Mouse (Mus musculus): ENCODE measurements around the gene Prkra.

The Prkra gene

DNA sequence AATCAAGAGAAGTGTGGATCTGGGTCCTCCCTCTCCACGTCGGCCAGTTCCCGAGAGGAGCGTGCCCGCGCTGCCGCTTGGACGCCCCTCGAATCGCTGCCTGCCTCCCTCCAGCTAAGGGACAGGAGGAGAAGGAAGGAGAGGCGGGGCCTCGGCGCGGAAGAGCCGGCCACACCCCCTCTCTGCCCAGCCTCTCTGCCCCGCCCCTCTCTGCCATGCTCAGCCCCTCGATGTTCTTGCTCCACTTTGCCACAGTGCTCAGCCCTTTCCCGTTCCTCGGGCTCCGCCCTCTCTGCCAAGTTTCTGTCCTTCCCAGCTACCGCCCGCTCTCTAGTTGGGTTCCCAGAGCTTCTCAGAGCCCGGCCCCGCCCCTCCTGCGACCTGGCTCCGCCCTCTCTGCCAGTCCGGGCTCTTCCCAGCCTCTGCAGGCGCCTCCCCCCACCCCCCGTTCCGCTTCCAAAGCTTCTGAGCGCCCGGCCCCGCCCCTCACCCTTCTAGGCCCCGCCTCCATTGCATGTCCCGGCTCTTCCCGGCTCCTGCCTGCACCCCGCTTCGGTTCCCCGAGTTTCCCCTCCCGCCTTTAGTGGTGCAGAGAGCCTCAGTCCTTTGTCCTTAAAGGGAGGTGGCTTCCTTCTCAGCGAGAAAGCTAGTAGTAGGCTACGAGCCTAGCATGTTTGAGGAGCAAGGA lies at the start of gene Prkra, which contains the start of gene Pjvk:
TSS of gene Prkra (minus strand) at position 133 of the 688 bp plus-strand sequence.
TSS of gene Pjvk (plus strand) at position 594 of the 688 bp plus-strand sequence.
- peak; percentile 98 to 100 for DNase-seq

DNA sequence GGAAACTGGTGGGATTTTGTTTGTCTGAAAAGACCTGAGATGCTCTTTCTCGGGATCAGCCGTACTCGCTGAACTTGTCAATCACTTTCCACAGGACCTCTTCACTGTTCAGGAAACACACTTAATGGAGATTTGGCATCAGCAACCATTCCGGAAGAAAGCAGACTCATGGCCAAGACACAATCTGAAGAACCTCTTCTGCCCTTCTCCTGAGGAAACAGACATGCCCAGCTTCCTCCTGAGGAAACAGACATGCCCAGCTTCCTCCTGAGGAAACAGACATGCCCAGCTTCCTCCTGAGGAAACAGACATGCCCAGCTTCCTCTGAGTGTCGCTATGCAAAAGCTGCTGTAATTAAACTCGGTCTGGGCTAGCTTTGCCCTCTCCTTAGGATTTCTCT lies 47.5 kb upstream of the Prkra start:
- DNase-seq, result peak in 1 of 2 experiments; percentile 38

DNA sequence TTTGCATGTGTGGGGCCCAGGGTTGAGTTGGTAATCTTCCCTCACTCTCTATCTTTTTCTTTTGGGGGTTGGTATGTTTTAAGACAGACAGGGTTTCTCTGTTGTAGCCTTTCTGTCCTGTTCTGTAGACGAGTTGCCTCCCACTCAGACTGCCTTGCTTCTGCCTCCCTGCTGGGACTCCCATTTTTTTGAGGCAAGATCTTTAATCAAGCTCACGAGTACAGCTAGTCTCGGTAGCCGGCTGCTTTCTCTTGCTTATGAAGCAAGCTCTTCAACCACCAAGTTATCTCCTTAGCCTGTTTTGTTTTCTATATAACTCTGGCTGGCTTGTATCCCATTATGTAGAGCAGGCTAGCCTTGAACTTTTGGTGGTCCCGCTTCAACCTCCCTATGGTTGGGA lies 46.0 kb upstream of the Prkra start:
- no peak for DNase-seq

DNA sequence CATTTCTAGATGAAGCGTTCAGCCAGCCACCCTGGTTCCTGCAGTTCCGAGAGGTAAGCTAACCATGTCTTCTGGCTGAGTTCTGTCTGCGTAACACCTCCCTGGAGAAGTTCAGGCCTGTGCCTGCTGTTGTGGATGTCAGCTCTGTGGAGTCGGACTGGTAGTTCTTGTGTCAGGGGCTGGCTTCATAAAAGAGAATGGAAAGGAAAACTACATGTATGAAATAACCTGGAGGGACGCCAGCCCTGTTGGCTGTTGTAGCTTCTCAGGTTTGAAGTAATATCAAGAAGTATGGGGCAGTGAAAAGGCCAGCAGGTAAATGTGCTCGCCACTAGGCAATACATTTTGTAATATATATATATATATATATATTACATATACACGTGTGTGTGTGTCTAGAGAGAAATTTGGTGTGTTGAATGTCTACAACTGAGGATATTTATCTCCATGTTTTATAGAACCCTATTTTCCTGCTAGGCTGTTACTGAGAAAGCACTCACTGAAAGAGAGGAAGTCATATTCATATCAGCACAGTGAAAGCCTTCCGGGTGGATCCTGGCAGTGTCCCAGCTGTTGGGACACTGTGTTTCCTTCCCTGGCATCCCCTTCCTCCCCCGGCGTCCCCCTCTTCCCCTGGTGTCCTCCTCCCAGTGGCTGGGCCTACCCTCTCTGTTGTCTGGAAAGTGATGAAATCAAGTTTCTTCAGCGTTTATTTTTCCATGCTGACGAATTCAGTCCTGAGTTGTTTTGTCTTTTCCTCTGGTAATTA lies 42.8 kb upstream of the Prkra start:
- peak; percentile 71 to 85 for DNase-seq

DNA sequence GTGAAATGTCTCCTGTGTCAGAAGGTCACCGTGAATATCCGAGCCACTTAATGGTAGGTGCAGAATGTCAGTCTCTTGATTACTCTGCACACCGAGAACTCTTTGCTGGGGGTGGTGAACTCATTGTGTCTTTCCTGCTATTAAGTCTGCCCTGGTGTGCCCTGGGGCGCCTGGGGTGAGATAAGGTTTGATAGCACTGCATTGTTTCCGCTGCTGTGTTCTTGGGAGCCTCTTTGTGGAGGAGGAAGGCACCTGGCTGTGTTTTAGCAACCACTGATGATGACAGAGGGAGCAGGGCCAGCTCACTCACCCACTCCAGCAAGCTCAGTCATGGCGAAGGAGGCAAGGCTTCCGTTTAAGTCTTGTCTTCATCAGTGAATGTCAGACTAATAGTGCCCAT lies 40.3 kb upstream of the Prkra start:
- DNase-seq, result no peak

DNA sequence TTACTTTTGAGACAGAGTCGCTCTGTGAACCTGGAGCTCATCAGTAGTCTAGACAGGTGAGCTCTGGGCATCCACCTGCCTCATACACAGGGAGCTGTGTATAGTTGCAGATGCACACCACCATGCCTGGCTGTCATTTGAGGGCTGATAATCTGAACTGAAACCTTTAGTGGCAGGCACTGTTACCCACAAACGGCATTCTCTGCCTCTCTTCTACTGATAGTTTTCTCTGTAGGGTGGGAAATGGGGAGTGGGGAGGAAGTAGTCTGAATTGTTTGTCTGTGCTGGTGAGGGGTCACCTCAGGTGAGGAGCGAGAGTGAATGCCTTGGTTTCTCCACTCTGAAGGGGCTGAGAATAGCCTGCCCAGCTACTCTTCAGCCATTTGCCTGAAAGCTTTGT lies 39.8 kb upstream of the Prkra start:
- no peak for DNase-seq

DNA sequence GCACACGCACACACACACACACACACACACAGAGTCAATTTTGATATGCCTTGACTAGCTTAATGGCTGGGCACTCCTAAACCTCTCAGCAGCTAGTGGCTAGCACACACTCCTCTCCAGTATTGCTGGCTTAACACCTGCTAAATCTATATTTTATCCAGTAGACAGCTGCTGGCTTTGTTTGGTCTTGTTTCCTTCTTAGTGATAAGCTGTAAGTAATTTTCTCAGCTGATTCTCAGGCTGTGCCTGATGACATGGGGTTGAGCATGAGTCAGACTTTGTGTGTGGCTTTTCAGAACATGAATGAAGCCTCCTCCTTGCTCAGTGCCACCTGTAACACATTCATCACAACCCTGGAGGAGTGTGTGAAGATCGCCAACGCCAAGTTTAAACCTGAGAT lies 39.2 kb upstream of the Prkra start:
- no peak for DNase-seq

DNA sequence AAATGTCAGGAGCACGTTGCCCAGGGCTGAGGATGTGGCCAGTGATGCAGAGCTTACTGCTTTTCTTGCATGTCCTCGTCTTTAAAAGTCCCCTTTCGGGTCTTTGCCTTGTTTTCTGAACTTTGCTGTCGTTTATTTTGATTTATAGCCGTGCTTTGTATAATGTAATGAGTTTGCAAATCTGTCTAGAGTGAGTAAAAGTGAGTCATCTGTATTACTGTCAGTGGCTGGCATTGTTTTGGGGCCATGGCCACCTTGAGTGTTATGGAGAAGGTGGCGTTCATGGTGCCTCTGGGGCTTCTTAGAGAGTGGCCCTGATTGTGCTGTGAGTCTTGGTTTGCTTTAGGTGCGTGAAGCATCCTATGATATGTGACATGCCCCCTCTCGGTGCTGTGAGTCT lies 34.5 kb upstream of the Prkra start:
- no peak for DNase-seq

DNA sequence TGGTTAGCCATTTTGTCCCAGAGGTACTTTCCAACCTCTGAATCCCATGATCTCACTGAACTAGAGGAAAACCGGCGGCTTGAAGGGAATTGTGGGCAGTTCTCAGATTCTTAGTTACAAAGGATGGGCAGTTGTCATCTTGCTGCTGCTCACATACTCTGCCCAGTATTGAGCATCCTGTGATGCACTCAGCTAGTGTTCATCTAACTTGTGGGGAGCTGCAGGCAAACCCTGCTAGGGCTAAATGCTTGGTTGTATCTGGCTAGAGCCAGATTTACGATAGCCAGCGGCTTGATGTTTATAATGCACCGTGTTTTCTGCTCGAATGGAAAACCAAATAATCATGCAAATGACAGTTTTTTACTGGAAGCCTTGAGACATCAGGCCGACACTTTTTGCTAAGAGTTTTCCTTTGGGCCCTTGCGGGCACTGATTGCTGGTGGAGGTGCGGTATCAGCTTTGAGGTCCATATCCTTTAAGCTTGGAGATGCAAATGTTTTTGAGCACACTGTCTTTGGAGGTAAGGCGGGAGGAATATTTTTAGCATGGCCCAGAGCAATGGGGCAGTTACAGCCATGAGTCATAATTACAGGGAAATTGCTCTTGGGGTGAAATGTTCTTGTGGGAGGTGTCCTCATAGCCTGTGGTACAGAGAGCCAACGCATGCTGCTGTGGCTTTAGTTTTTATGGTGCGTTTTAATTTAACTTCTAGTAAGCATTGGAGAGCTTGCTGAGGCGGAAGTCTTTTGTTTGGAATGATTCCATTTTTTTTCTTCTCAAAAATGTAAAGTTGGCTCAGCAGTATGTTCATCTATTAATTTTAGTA lies 28.8 kb upstream of the Prkra start:
- no peak for DNase-seq

DNA sequence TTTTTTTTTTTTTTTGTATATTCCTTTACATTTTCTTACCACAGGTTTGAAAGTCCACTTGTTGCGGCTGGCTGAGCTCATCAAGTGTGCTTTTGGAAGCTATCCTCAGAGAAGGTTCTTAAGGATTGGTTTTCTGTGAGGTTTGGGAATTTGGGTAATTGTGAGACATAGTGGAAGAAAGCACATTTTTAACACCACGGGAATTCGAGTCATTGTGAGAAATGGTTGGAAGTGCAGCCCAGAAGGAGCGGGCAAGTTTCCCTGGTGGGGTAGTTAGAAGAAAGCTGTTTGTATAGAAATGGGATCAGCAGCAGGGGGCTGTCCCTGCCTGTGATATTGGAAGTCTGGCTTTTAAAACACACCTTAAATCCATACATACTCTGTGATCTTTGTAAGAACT lies 28.1 kb upstream of the Prkra start:
- no peak for DNase-seq

DNA sequence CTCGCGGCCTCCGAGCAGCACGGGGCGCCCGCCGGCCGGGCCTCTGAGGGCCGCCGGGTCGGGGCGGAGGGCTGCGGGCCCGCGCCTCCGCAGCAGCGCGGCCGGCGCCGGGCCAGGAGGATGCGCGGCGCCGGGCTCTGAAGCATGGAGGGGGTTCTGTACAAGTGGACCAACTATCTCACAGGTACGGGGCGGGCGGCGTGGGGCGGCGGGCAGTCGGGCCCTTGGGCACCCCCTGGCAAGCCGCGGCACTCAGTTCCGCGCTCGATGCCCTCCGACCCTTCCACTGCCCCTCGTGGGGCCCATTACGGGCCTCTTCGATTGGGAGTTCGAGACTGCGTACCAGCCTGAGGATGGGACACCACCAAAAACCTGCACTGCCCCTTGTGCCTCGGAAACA lies 27.6 kb upstream of the Prkra start:
- no peak for DNase-seq

DNA sequence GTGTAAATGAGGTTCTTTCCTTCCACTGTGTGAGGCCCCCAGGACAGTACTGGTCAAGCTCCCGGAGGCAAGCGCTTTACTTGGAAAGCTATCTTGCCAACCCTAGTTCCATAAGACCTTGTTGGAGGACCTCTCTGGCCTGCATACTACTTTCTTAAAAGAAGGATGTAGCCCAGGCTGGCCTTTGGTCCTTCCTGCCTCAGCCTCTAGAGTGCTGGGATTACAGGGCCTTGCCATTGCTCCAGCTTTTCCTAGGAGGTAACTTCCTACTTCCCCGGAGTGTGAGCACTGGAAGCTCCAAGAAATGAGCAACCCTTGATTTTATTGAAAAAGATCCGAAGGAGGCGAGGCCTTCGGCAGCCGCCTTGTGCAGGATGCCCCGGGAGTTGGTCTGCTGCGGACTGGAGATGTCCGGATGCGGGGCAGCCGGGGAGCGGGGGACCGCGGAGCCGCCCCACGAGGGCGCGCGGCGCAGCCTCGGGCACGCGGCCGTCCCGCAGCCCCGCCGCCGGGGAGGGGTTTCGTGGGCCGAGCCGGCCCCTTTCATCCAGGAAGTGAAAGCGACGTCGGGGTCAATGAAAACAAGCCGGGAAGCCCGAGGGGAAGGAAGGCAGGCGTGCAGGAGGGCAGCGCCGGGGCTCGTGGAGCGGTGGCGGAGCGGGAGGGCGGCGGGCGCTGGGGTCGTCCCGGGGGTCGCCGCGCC lies 27.1 kb upstream of the Prkra start, which contains the start of gene Plekha3:
TSS of gene Plekha3 (plus strand) at position 557 of the 703 bp plus-strand sequence.
- DNase-seq, result peak; percentile 90 to 91

DNA sequence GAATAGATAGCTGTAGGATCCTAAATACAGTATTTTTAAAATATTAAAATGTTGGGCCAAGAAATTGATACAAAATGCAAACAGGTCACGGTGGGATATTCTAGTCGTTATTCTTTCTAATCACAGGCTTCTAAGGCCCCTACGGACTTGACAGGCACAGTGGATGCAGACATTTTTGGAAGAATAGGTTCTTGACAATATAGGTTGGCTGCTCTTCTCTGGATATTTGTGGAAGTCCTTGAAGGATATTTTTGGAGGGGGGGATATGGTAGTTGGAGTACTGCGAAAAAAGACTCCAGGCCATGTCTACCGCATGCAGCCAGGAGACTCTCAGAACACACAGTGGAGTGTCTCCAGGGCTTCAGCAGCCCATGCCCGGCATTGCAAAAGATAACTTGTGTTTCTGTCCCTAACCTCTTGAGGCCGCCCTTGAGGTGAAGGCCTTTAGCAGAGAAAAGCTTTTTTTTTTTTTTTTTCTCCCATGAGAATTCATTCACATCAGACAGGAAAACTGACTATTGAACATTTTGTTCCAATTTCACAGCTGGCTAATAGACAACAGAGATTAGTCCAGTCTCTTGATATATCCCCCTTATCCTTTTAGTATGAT lies 25.8 kb upstream of the Prkra start:
- peak; percentile 53 to 71 for DNase-seq

DNA sequence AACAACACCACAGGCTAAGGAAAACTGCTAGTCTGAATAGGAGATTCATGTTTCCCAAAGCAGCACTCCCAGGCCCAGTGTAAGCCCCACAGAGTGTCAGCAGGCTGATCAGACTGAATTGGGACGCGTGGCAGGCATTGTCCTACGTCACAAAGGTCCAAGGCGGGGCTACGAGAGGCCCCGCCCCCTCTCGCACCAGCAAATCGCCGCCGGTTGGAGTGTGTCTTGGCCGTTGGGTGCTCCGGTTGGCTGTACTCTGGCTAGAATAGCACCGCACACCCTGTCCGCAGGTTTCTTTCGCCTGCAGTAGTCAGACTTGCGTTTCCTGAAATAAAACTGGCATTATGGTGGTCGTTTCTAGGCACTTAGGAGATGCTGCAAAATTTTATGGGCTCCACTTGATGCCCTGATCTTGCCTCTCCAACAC lies 25.2 kb upstream of the Prkra start, which contains the start of gene Fkbp7:
TSS of gene Fkbp7 (minus strand) at position 151 of the 427 bp plus-strand sequence.
- peak; percentile 92 to 93 for DNase-seq

DNA sequence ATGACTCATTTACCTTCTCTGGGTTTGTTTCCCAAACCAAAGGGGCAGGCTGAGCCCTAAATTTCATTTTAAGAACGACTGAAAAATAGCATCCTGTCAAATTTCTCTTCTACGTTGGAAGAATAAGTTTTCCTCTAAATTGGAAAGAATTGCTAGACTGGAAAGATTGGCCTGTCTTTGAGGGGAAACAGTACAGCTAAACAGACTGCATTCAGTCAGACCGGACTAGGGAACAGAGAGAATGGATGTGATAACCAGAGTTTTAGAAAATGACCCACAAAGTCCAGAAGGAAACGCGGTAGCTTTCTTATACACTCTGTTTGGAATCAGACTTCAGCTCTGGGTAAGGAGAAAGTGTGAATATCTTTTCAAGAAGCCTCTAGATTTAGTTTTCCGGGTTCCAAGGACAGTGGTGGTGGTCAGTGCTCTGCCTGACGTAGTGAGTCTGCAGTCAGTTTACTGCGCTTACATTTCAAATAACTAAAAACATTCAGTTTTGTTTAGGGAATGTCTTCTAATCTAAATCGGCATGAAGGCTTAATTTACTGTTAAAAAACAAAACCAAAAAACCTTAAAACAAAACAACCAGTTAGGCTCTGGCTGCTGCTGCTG lies 24.4 kb upstream of the Prkra start:
- no peak for DNase-seq

DNA sequence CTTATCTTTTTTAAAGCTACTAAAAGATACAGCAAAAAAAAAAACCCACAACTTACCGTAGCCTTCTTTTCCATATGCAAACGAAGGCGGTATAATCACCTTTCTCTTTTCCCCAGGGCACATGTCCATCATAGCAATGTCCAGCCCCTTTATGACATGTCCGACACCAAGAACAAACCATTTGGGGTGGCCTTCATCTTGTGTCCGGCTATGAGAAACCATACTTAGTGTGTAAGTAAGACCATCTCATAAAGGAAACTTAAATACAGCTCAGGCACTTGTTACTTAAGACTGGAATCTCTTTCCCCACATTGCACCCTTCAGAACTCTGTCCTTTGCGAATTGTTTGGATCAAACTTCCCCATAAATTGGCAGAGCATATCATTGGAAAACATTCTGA lies 23.8 kb upstream of the Prkra start:
- no peak for DNase-seq

DNA sequence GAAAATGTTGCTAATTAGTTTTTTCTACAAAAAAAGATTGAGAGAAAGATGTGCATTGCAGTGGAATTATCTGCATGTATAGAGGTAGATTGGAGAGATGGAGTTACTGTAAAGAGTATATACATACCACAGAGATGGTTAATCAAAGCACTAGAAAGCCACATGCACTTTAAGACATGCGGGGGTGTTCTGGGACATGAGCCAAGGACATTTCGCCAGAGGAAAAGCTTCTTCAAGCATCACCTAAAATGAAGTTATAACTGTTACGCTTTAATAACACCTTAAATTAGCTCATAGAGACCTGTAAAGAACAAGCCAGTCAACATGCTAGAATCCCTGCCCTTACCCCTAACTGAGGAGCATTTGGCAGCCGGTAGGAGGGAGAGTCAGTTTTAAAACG lies 19.4 kb upstream of the Prkra start:
- DNase-seq, result no peak

DNA sequence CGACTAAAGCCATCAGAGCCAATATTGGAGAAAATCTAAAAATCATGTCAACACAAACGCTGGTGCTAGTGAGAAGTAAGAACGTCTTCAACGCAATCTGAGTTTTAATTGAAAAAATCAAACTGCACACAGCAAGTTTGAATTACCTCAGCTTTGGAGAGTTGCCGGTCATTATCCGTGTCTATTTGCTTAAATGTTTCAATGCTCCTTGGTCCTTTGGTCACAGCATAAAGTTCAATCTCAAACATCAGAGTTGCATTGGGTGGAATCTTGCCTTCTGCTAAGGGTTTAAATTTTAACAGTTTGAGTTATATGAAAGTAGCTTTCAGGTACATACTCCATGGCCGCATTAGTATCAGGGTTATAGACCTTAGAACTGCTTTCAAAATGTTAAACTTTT lies 17.7 kb upstream of the Prkra start:
- DNase-seq, result no peak

DNA sequence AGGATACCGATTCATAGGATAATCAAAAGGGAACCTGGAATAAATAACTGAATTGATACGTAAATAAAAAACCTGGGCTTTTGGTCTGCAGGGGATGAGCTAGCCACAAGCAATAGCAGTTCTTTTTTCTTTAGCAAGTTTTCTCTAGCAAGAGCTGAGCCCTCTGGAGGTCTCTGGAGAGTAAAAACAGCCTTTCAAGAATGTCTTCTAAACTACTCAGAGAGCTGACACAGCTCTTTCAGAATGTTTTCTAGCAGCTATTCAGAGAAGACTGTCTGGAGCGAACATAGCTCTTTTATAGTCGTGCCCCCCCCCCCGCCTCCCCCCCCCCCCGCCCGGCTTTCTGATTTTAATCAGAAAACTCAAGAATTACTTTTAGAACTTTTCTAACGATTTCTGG lies 11.6 kb upstream of the Prkra start:
- no peak for DNase-seq

DNA sequence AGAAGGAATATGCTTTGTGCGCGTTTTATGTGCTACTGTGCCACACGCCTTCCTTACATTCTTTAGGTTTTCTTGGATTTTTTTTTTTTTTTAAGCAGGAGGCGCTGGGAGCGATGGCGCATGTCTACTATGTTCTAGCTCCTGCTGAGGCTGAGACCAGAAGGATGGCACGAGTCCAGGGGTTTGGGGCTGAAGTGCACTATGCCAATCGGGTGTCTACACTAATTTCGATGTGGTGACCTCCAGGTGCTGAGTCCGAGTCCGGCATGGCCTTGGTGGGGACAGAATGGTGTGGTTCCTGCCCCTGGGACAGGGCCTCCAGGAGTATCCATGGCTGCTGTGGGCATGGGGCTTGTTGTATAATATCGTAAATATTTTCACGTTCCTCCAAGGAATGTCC lies 10.7 kb upstream of the Prkra start:
- no peak for DNase-seq

DNA sequence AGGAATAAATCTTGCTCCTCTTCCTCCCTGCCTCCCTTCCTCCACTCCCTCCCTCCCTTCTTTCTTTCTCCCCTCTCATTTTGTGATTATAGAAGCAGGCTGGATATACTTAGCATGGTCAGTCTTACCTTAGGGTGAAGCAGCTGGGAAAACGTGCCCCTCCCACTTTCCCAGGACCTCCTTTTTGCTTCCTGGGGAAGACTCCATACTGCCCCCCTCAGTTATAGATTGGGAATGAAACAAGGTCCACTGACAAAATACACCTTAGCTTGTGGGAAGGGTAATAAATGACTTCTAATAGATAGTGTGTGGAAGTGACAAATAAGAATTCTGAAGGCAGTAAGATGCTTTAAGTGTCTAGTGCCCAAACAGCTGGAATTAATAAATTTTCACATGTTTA lies 8.2 kb upstream of the Prkra start:
- DNase-seq, result peak in 1 of 2 experiments; percentile 19

DNA sequence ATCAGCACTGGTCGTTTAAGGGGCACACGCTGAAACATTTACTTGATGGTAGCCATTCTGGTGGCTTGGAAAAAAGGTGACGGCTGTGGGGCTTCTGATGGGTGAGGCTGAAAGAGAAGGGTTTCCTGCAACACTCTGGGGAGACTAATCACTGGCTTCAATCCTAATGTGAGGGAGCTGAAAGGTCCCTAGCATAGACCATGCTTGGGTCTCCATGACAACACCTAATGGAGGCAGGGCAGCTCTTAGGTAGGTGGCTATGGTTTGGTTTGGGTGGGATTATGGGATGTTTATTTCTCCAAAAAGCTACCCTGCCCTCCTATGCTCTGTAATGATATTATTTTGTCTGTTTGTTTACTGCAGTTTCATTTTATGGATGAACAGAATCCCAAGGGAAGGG lies 7.6 kb upstream of the Prkra start:
- DNase-seq, result no peak
